Mouse (Mus musculus) B cell, adult 2 months (primary cell): ENCODE results near the gene Tex14.

Source experiments
- DNase-seq, 2 experiments: peaks; one replicate each; pipeline ENCODE4 v3.0.0; 2022

Gene Tex14

DNA sequence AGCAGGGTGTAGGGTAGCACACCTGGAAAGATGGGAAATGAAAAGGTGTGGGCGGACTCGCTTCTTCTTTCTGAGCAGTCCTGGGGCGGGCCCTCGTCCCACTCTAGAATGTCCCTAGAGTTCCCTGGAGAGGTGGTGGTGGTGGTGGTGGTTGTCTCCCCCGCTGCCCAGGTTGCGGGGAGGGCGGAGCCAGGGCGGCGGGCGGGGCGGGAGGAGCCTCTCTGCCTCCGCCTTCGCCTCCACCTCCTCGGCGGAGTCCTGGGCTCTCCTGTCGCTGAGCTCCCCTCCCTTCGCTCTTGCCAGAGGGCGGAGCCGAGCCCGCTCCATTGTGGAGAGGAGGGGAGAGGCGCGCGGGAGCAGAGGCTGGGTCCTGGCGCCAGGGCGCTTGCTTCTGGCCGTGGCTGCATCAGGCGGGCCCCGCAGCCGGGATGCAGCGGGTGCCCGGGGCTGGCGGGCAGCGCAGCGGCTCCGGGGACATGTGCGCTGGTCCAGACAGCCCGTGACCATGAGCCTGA lies 190.5 kb downstream of the Tex14 start:
- DNase-seq: peak; percentile 57 to 63

GRCm38 (mm10) chr11:87595976-87596375 lies 191.1 kb downstream of the Tex14 start:
- DNase-seq: no peak

DNA sequence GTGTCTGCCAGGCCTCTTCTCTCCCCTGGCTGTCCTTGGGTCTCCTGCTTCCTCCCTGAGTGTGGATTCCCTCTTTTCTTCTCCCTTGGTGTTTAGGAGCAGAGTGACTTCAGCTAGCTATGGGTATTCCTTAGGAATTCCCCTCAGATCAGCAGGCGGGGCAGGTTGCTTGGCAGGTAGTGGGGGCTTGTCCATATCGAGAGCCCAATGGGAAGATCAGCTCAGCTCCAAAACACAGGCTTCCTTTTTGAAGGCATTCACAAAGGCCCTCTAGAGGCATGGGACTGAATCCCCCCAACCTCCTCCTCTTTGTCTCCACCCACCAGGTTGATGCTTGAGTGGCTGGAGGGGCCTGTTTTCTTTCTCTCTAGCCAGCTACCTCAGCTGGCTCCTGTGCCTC lies 191.6 kb downstream of the Tex14 start:
- no peak for DNase-seq

DNA sequence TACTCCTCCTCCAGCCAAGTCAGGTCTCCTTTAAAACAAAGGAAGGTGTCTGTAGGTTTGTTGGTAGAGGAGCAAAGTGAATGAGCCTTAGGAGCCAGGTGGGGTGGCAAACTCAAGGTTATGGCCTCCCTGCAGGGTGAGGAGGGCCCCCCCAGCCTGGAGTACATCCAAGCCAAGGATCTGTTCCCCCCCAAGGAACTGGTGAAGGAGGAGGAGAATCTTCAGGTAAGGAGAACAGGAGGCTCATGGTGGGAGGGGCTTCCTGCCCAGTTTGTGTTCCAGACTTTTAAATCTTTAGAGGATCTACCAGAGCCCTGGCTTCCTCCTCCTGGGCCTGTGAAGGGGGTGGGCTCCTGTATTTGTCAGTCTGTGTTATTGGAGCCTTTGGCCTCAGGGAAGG lies 192.2 kb downstream of the Tex14 start:
- no peak for DNase-seq

DNA sequence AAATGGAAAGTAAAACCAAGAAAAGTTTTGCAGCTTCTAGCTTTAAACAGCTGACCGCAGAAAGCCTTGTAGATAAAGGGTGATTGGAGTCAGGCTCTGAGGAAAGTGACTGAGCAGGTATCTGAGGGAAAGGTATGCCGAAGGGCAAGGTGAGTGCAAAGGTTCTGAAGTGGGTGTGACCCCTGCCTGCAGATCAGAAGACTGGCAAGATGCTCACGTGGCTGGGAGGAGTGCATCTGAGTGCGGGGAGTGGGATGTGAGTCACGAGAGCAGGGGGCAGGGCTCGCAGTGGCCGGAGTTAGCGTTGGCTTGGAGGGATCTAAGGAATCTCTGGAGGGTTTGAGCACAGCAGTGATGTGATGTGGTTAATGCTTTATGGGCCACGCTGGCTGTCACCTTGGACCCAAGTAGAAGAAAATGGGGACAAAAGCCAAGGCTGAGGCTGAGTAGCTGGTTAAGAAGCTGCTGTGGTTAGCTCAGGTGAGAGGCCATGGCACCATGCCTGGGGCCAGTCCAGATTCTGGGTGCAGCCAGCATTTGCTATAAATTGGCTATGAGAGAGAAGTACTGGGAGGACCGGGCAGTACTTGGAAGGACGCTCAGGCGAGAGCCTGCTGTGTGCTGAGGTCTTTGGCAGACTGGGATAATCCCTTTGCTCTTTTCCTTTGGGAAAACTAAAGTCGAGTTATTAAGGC lies 194.7 kb downstream of the Tex14 start:
- no peak for DNase-seq

DNA sequence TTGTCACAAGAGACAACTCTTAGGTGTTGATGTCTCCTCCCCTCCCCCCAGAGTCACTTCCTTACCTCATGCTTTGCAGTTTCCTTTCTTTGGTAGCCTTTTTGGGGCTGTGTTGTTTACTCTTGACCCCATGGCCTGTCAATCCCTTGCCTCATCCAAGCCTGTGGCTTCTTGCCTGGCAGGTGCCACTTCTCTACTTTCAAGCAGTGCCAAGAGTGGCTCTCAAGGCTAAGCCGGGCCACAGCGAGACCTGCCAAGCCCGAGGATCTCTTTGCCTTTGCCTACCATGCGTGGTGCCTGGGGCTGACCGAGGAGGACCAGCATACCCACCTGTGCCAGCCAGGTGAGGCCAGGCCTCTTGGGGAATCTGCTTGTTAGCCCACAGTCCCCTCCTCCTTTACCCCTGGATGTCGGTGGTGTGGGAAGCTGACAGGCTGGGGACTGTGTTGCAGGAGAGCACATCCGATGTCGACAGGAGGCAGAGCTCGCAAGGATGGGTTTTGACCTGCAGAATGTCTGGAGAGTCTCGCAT lies 195.5 kb downstream of the Tex14 start:
- DNase-seq: no peak

DNA sequence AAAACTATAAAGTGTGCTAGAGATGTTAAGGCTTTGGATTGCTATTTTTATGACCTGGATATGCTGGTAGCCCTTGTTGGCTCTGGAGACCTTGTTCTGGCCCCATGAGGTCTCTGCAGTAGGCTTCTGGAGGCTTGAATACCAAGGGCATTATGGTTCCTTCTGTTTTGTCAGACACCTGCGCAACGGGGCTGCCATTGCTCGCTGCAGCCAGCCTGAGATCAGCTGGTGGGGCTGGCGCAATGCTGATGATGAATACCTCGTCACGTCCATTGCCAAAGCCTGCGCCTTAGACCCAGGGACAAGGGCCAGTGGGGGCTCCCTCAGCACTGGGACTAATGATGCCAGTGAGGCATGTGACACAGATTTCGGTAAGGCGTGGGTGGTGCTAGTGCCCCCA lies 197.4 kb downstream of the Tex14 start:
- DNase-seq: no peak

DNA sequence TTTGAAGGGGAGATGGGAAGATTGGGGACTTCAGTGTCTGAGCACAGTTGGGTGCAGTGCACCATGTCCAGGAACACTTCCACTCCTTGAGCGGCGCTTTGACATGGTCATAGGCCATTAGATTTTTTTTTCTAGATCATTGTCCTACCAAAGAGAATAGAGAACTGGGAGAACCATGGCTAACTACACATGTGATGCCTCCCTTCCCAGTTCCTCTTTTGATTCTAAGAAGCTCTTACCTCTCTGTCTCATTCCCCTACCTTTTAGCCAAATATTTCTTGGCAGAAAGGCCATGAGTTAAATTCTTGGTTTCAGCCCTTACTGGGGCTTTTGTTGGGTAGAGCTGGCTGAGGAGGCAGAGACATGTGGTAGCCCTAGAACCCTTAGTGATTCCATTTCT lies 198.7 kb downstream of the Tex14 start:
- DNase-seq: no peak
